Mouse (Mus musculus) small intestine, adult 2 months (tissue): ENCODE measurements around the gene 1700006A11Rik. TPM values are rescaled to one million over a fixed set of nuclear protein-coding genes. Genes with fewer than 3 reads are reported as not detected.
"Not testable (repeated sequence)": the region's sequence is repeated elsewhere in the genome, so short reads cannot be mapped to it uniquely, and the experiment has no call there.

Source experiments
- H3K27ac ChIP-seq: fragments of 200-500 bp; 2 replicates; pipeline ENCODE4 v1.5.1; 2012; ENCODE audit warnings: low read depth, low read length, control low read depth, inconsistent platforms; ENCODE audit not compliant: insufficient read depth
- H3K27me3 ChIP-seq: fragments of 200-500 bp; 2 replicates; pipeline ENCODE4 v1.6.1; 2012; ENCODE audit warnings: mild to moderate bottlenecking, moderate library complexity, low read length, inconsistent platforms; ENCODE audit not compliant: control insufficient read depth, insufficient read depth
- H3K36me3 ChIP-seq: fragments of 200-500 bp; 2 replicates; pipeline ENCODE4 v1.6.1; 2012; ENCODE audit warnings: mild to moderate bottlenecking, low read length, control low read depth, inconsistent platforms; ENCODE audit not compliant: control insufficient read depth, insufficient read depth
- H3K4me1 ChIP-seq: fragments of 200-500 bp; 2 replicates; pipeline ENCODE4 v1.6.1; 2012; ENCODE audit warnings: low read length, inconsistent platforms, mixed read lengths; ENCODE audit not compliant: control insufficient read depth, insufficient read depth, insufficient read length
- H3K4me3 ChIP-seq: fragments of 200-500 bp; 2 replicates; pipeline ENCODE4 v1.5.1; 2012; ENCODE audit warnings: low read depth, mild to moderate bottlenecking, control low read depth, inconsistent platforms, low read length, moderate library complexity
- CTCF ChIP-seq: fragments of 200-500 bp; IDR thresholded peaks from 2 replicates; pipeline ENCODE4 v1.5.1; 2012; ENCODE audit warnings: low read depth, mild to moderate bottlenecking, control low read depth, inconsistent platforms, low read length, moderate library complexity, mixed read lengths; ENCODE audit not compliant: insufficient replicate concordance, insufficient read length; ENCODE audit errors: extremely low read depth
- POLR2A ChIP-seq: fragments of 200-500 bp; IDR thresholded peaks from 2 replicates; pipeline ENCODE4 v1.6.1; 2012; ENCODE audit warnings: low read depth, mild to moderate bottlenecking, control low read depth, inconsistent platforms, low read length, moderate library complexity
- WGBS: fragments of 180-500 bp; shearing (Covaris S2); methylation state at CpG from one replicate; pipeline ENCODE4 v1.1.7; 2018; 5-methylcytosine and 5-hydroxymethylcytosine counted together
- polyA plus RNA-seq: library from polyadenylated mRNA; depleted of rRNA; stranded (reverse); fragments of >200 nt; gene quantifications from 2 replicates; pipeline ENCODE4 v1.2.3, GENCODE M21; 2012; rRNA removed

Gene 1700006A11Rik
- not detected in 2 replicates for polyA plus RNA-seq

DNA sequence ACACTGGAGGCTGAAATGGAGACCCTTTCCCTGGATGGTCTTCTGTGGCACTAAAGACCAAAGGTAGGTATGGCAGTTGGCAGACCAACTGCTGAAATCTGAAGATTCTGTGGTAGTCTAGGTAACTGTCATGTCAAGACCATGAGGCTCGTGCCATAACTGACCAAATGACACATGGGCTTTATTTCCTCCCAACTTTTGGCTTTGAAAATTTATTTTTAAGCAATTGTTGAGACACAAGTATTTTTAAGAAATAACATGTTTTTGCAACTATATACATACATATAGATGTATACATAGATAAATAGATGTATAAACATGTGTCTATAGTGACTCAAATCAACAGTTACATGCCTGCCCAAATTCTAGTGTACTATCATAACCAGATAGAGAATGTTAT lies at the start of gene 1700006A11Rik:
Gene 1700006A11Rik, minus strand, starts transcription at position 101 of the 400 bp plus-strand sequence.
- WGBS, result 88% methylated on average over 1 of the region's 1 CpGs
- Histone ChIP-seq H3K4me3 (no peak within 1 kb of the TSS), H3K27ac (no peak within 1 kb of the TSS), H3K36me3 (no peaks in the 10 kb centered on the region), H3K4me1 (no peaks in the 10 kb centered on the region), H3K27me3 (no peaks in the 10 kb centered on the region)
- TF ChIP-seq POLR2A (no peak), CTCF (no peak)

DNA sequence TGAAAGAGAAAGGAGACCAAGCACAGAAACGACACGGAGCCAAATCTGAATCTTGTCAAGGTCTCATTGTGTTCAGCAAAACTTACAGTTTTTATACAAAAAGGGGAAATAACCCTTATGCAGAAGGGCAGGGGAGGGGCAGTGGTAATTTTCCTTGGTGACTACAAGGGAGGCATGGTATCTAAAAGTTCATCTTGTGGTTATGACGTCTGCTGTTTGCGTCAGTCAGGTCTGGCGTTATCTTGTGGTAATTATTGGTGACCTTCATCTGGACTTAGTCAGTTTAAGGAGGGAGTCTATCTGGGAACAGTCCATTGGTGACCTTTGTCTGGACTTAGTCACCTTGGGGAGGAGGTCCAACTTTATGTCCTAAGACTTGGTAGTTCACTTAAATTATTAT lies 48.5 kb upstream of the 1700006A11Rik start:
- H3K4me1 ChIP-seq, H3K27ac ChIP-seq, H3K4me3 ChIP-seq, H3K36me3 ChIP-seq, H3K27me3 ChIP-seq: not testable (repeated sequence)
- 65% methylated on average over 5 of the region's 5 CpGs for WGBS

DNA sequence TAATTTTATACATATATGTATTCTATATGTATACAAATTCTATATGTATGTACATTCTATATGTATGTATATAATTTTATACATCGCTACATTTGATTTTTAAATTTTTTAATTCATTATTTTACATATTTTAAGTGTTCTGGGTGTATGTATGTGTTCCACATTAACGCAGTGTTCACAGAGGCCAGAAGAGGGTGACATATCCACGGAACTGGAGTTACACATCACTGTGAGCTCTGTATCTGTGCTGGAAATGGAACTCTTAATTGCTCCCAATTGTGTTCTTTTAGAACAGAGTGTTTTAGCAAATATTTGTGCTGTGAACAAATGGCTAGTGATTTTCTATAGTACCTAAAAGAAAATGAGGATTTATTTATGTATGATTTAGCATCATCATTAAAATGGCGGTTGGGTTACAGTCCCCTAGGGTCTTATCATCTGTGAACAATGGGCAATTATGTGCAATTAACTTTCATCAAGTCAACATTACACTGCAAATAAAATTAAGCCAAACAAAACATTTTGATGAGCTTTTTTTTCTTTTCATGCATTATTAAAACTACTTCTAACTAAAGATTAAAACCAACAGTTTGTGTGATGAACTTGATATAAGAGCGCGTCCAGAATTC lies 40.4 kb upstream of the 1700006A11Rik start:
- 82% methylated on average over 6 of the region's 6 CpGs for WGBS
- TF ChIP-seq CTCF (no peak), POLR2A (no peak)
- Histone ChIP-seq H3K27me3 (no peaks in the 10 kb centered on the region; the same call in 1 of the 2 replicates), H3K36me3 (no peaks in the 10 kb centered on the region), H3K4me3 (no peak overlapping the region), H3K4me1 (no peaks in the 10 kb centered on the region), H3K27ac (no peak overlapping the region)

DNA sequence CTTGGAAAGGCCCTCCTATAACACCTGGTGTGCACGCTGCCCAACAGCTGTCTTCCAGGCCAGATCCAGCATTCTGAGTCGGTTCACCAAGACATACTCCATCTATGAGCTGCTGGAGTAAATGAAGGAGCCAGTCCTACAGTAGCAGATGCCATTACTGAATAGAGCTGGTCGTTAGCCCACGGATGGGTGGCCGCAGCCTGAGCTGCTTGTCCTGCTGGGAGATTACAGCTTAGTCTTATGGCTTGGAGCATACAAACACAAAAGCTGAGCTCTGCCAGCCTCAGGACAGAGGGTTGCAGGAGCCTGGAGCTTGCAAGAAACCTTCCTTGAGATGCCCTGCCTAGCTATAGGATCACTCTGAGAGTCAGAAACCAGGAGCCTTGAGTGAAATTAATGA lies 33.6 kb downstream of the 1700006A11Rik start:
- TF ChIP-seq CTCF (no peak), POLR2A (no peak)

GRCm38 (mm10) chr3:124390101-124390500 lies 35.7 kb downstream of the 1700006A11Rik start:
- Histone ChIP-seq H3K4me1 (no peaks in the 10 kb centered on the region), H3K4me3 (no peak overlapping the region), H3K27me3 (no peaks in the 10 kb centered on the region), H3K36me3 (no peaks in the 10 kb centered on the region), H3K27ac (no peak overlapping the region)
- TF ChIP-seq POLR2A (no peak), CTCF (no peak)
- WGBS, result 87% methylated on average over 2 of the region's 2 CpGs

More for the DNA sequence above, 33.6 kb downstream of the 1700006A11Rik start:
- H3K27ac ChIP-seq, result no peak overlapping the region
- no peak overlapping the region for H3K4me3 ChIP-seq
- no peaks in the 10 kb centered on the region for H3K4me1 ChIP-seq
- H3K36me3 ChIP-seq, result no peaks in the 10 kb centered on the region
- WGBS, result 82% methylated on average over 5 of the region's 5 CpGs
- H3K27me3 ChIP-seq, result no peaks in the 10 kb centered on the region

GRCm38 (mm10) chr3:124389650-124390049 lies 36.2 kb downstream of the 1700006A11Rik start:
- no peak overlapping the region for H3K4me3 ChIP-seq
- no peaks in the 10 kb centered on the region for H3K4me1 ChIP-seq
- 49% methylated on average over 2 of the region's 2 CpGs for WGBS
- no peak for TF ChIP-seq POLR2A
- TF ChIP-seq CTCF, result no peak
- H3K36me3 ChIP-seq, result no peaks in the 10 kb centered on the region
- H3K27ac ChIP-seq, result no peak overlapping the region
- H3K27me3 ChIP-seq, result no peaks in the 10 kb centered on the region

GRCm38 (mm10) chr3:124385377-124385776 lies 40.5 kb downstream of the 1700006A11Rik start:
- not testable (repeated sequence) for H3K27me3 ChIP-seq, H3K27ac ChIP-seq, H3K4me3 ChIP-seq, H3K36me3 ChIP-seq, H3K4me1 ChIP-seq
- 86% methylated on average over 18 of the region's 18 CpGs for WGBS

DNA sequence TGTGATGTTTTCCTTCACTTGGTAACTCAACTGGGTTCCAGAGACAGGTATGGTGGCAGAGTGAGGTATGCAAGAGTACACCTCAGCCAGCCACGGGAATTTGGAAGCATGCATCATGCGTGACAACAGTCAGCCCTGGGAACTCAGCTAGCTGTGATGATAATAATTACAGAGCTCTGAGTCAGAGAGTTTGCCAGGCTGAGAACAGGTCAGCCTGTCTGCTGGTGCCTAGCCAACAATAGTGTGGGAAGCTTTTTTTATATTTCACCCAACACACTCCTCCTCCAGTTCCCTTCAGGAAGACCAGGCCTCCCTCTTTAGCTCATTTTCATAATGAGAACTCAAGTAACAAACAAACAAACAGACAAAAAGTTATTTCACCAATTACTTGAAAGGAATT lies 53.8 kb downstream of the 1700006A11Rik start:
- no peaks in the 10 kb centered on the region for H3K36me3 ChIP-seq
- no peaks in the 10 kb centered on the region for H3K4me1 ChIP-seq
- H3K4me3 ChIP-seq, result no peak overlapping the region
- 77% methylated on average over 2 of the region's 2 CpGs for WGBS
- no peak for TF ChIP-seq POLR2A
- TF ChIP-seq CTCF, result no peak
- no peaks in the 10 kb centered on the region for H3K27me3 ChIP-seq
- H3K27ac ChIP-seq, result no peak overlapping the region
